Comparison of ENCODE assay signal across 16 mouse cellular contexts in the genomic region with DNA sequence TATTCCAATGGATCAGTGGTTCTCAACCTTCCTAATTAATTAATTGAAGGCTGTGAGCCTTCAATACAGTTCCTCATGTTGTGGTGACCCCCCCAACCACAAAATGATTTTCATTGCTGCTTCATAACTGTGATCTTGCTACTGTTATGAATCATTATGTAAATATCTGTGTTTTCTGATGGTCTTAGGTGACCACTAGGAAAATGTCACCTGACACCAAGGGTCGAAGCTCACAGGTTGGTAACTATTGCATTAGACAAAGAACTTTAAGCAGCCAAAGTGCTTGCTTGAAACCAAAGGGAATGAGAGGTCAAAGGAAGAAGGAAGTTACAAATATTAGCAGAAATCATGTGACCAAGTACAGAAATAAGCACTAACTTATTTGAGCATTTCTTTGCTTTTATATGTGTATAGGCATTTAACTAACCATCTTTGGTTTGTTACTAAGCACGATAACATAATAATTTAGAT.
"Had no signal": no experiment of that assay in that cellular context is flagged by ENCODE, and none has a peak within 500 bp of the region (broad histone marks: within the 10 kb centered on the region; RNA-seq: fewer than 3 reads in every experiment).

No protein-coding gene starts in this region.

- ATAC-seq: liver, postnatal 0 days; midbrain, embryonic 15.5 days had no signal

- H3K4me3 ChIP-seq: kidney, embryonic 15.5 days; limb, embryonic 10.5 days; limb, embryonic 13.5 days; midbrain, embryonic 12.5 days; midbrain, embryonic 15.5 days; neural tube, embryonic 12.5 days; neural tube, embryonic 15.5 days had no signal

- H3K27me3 ChIP-seq: kidney, embryonic 15.5 days; limb, embryonic 13.5 days; midbrain, embryonic 12.5 days; midbrain, embryonic 15.5 days; neural tube, embryonic 12.5 days; neural tube, embryonic 15.5 days had no signal

- H3K9ac ChIP-seq: kidney, embryonic 15.5 days; limb, embryonic 13.5 days; liver, embryonic 14.5 days; liver, postnatal 0 days; midbrain, embryonic 12.5 days; midbrain, embryonic 15.5 days; neural tube, embryonic 12.5 days; neural tube, embryonic 15.5 days had no signal

- H3K27ac ChIP-seq: kidney, embryonic 15.5 days; limb, embryonic 10.5 days; limb, embryonic 13.5 days; liver, embryonic 14.5 days; midbrain, embryonic 12.5 days; midbrain, embryonic 15.5 days; neural tube, embryonic 12.5 days; neural tube, embryonic 15.5 days had no signal

- H3K4me2 ChIP-seq: kidney, embryonic 15.5 days; limb, embryonic 13.5 days; liver, embryonic 11.5 days; midbrain, embryonic 12.5 days; midbrain, embryonic 15.5 days; neural tube, embryonic 12.5 days; neural tube, embryonic 15.5 days had no signal

- DNase-seq: liver, postnatal 0 days; lung, postnatal 36 days; right cerebral cortex, adult 18-20 months; right cerebral cortex, postnatal 14 days; right cerebral cortex, postnatal 4 days; thymus, adult 18-20 months; thymus, postnatal 36 days had no signal

- H3K4me1 ChIP-seq: kidney, embryonic 15.5 days; midbrain, embryonic 15.5 days; neural tube, embryonic 12.5 days had no signal

- H3K36me3 ChIP-seq: kidney, embryonic 15.5 days; limb, embryonic 10.5 days; limb, embryonic 13.5 days; midbrain, embryonic 12.5 days; midbrain, embryonic 15.5 days; neural tube, embryonic 12.5 days; neural tube, embryonic 15.5 days had no signal

- H3K9me3 ChIP-seq: kidney, embryonic 15.5 days; limb, embryonic 10.5 days; limb, embryonic 13.5 days; midbrain, embryonic 12.5 days; midbrain, embryonic 15.5 days; neural tube, embryonic 12.5 days; neural tube, embryonic 15.5 days had no signal
